Mouse (Mus musculus): Measurements from ENCODE around the gene Vwa5a.
A peak's percentile ranks its signal among the peaks of the same experiment; 100 is the strongest.

Gene Vwa5a

GRCm38 (mm10) chr9:38718102-38718501 is at the start of gene Vwa5a:
Vwa5a (plus strand) TSS chr9:38718268.
- DNase-seq (ENCODE audit: low spot score in 2 of 2): peak in 1 of 2 experiments; percentile 31

GRCm38 (mm10) chr9:38672887-38673286 is 45.2 kb upstream of the Vwa5a start:
- DNase-seq (ENCODE audit: low spot score in 2 of 2): no peak

GRCm38 (mm10) chr9:38674501-38674900 is 43.6 kb upstream of the Vwa5a start, which contains the start of gene Olfr918:
Olfr918 (minus strand) TSS chr9:38674601.
- DNase-seq (ENCODE audit: low spot score in 2 of 2): no peak

GRCm38 (mm10) chr9:38718927-38719441 is 916 bp downstream of the Vwa5a start:
- no peak for DNase-seq (ENCODE audit: low spot score in 2 of 2)

- DNase-seq (ENCODE audit: low spot score in 2 of 2): no peak
These were observed 6.0 kb downstream of the Vwa5a start for GRCm38 (mm10) chr9:38724044-38724443.

- peak in 1 of 2 experiments; percentile 1 for DNase-seq (ENCODE audit: low spot score in 2 of 2)
These were observed 10.2 kb downstream of the Vwa5a start for GRCm38 (mm10) chr9:38728218-38728617.

GRCm38 (mm10) chr9:38741408-38741807 is 23.3 kb downstream of the Vwa5a start:
- no peak for DNase-seq (ENCODE audit: low spot score in 2 of 2)

GRCm38 (mm10) chr9:38744619-38745315 is 26.7 kb downstream of the Vwa5a start:
- no peak for DNase-seq (ENCODE audit: low spot score in 2 of 2)

GRCm38 (mm10) chr9:38751999-38752398 is 33.9 kb downstream of the Vwa5a start, which contains the start of gene Olfr920:
Olfr920 (plus strand) TSS chr9:38752299.
- DNase-seq (ENCODE audit: low spot score in 2 of 2): no peak

GRCm38 (mm10) chr9:38772768-38773167 is 54.7 kb downstream of the Vwa5a start, which contains the start of gene Olfr921:
Olfr921 (plus strand) TSS chr9:38773068.
- DNase-seq (ENCODE audit: low spot score in 2 of 2): no peak

- no peak for DNase-seq (ENCODE audit: low spot score in 2 of 2)
These were observed 74.6 kb downstream of the Vwa5a start for GRCm38 (mm10) chr9:38792689-38793088.

Data from spleen, postnatal 36 days (tissue).